Mouse (Mus musculus): Measurements from ENCODE around the gene Haus4. TPM values are rescaled to one million over a fixed set of nuclear protein-coding genes. Genes with fewer than 3 reads are reported as not detected.

Gene Haus4
- polyA plus RNA-seq (2015; fragmentation: Nextera tagmentation; extraction: Ambion mirVana), result 111 and 113 TPM in 2 replicates

- peak; percentile 88 for DNase-seq (ENCODE audit: low spot score)
Observed at GRCm38 (mm10) chr14:54553975-54554769, at the start of gene Haus4. Gene Haus4 (minus strand): TSS chr14:54554616.

- no peak for DNase-seq (ENCODE audit: low spot score)
Observed at GRCm38 (mm10) chr14:54603686-54604085, 49.3 kb upstream of the Haus4 start.

GRCm38 (mm10) chr14:54603038-54603654, 48.7 kb upstream of the Haus4 start:
- DNase-seq (ENCODE audit: low spot score), result peak; percentile 98

- DNase-seq (ENCODE audit: low spot score), result no peak
Observed at GRCm38 (mm10) chr14:54602613-54603012, 48.2 kb upstream of the Haus4 start.

- DNase-seq (ENCODE audit: low spot score), result no peak
Observed at GRCm38 (mm10) chr14:54601601-54602000, 47.2 kb upstream of the Haus4 start.

- peak; percentile 43 for DNase-seq (ENCODE audit: low spot score)
Observed at GRCm38 (mm10) chr14:54597084-54597483, 42.7 kb upstream of the Haus4 start.

GRCm38 (mm10) chr14:54594631-54595414, 40.4 kb upstream of the Haus4 start:
- no peak for DNase-seq (ENCODE audit: low spot score)

GRCm38 (mm10) chr14:54594055-54594454, 39.6 kb upstream of the Haus4 start:
- DNase-seq (ENCODE audit: low spot score), result no peak

GRCm38 (mm10) chr14:54592319-54592934, 38.0 kb upstream of the Haus4 start:
- no peak for DNase-seq (ENCODE audit: low spot score)

GRCm38 (mm10) chr14:54591056-54591455, 36.6 kb upstream of the Haus4 start:
- no peak for DNase-seq (ENCODE audit: low spot score)

- DNase-seq (ENCODE audit: low spot score), result peak; percentile 58
Observed at GRCm38 (mm10) chr14:54583681-54584338, 29.4 kb upstream of the Haus4 start.

- DNase-seq (ENCODE audit: low spot score), result no peak
Observed at GRCm38 (mm10) chr14:54582536-54582935, 28.1 kb upstream of the Haus4 start.

GRCm38 (mm10) chr14:54579638-54580037, 25.2 kb upstream of the Haus4 start:
- DNase-seq (ENCODE audit: low spot score), result no peak

- peak; percentile 73 for DNase-seq (ENCODE audit: low spot score)
Observed at GRCm38 (mm10) chr14:54578063-54578462, 23.6 kb upstream of the Haus4 start.

GRCm38 (mm10) chr14:54577089-54577982, 22.9 kb upstream of the Haus4 start, which contains the start of gene Ajuba:
Gene Ajuba (minus strand): TSS chr14:54577558.
- peak; percentile 46 for DNase-seq (ENCODE audit: low spot score)

- DNase-seq (ENCODE audit: low spot score), result peak; percentile 14
Observed at GRCm38 (mm10) chr14:54576241-54577088, 22.0 kb upstream of the Haus4 start.

- peak; percentile 30 for DNase-seq (ENCODE audit: low spot score)
Observed at GRCm38 (mm10) chr14:54575631-54576030, 21.2 kb upstream of the Haus4 start.

GRCm38 (mm10) chr14:54575031-54575430, 20.6 kb upstream of the Haus4 start:
- DNase-seq (ENCODE audit: low spot score), result no peak

- no peak for DNase-seq (ENCODE audit: low spot score)
Observed at GRCm38 (mm10) chr14:54574253-54574652, 19.8 kb upstream of the Haus4 start.
